8 mouse cellular contexts compared by ENCODE assay signal in genomic region chr5:122849521-122850318, GRCm38 (mm10). TPM values are rescaled to one million over a fixed set of nuclear protein-coding genes. Genes with fewer than 3 reads are reported as not detected.
DNase-seq lines count a peak whose midpoint lies in the region; ATAC-seq lines count a peak whose summit lies in the region.

Rnf34 (plus strand) TSS chr5:122850048.

- H3K27ac ChIP-seq in hindbrain, embryonic 11.5 days (ENCODE audit: low read depth, low read length), result peak within 1 kb of the TSS; percentile 72

- peak within 1 kb of the TSS; percentile 89 for H3K9ac ChIP-seq in hindbrain, embryonic 11.5 days (ENCODE audit: low read depth, low read length)

- no peaks in the 10 kb centered on the region for H3K9me3 ChIP-seq in hindbrain, embryonic 11.5 days (ENCODE audit: control insufficient read depth, low read length)

- peak; percentile 99 for DNase-seq in Muller cell, postnatal 12 days (ENCODE audit: inconsistent ontology term)
- DNase-seq in cerebellum, adult 9-11 months, result peak; percentile 99
- DNase-seq in frontal cortex, adult 2 months (ENCODE audit: extremely low spot score in 1 of 2, low spot score in 1 of 2), result peak; percentile 95 to 97
- DNase-seq in hindbrain, embryonic 11.5 days (ENCODE audit: low spot score), result peak; percentile 97
- DNase-seq in layer of hippocampus, postnatal 10 days (ENCODE audit: low spot score in 2 of 2), result peak; percentile 93 to 96
- peak; percentile 99 for DNase-seq in lung, postnatal 10 days
- DNase-seq in ovary, postnatal 36 days (ENCODE audit: low spot score), result peak; percentile 96
- peak; percentile 97 for DNase-seq in thymus, postnatal 25 days

- peaks cover 6% of the 10 kb centered on the region for H3K4me1 ChIP-seq in hindbrain, embryonic 11.5 days (replicated peaks; ENCODE audit: control insufficient read depth, insufficient read depth, low read length)

- ATAC-seq in hindbrain, embryonic 11.5 days (ENCODE audit: low FRiP score), result peak; percentile 99

- H3K27me3 ChIP-seq in hindbrain, embryonic 11.5 days (ENCODE audit: control insufficient read depth, insufficient read depth, low read length), result no peaks in the 10 kb centered on the region

- WGBS in hindbrain, embryonic 11.5 days, result 2% methylated on average over 59 of the region's 61 CpGs

- H3K4me2 ChIP-seq in hindbrain, embryonic 11.5 days (replicated peaks; ENCODE audit: low read depth, low read length), result peak within 1 kb of the TSS; percentile 90

- no peaks in the 10 kb centered on the region for H3K36me3 ChIP-seq in hindbrain, embryonic 11.5 days (ENCODE audit: control insufficient read depth, insufficient read depth, low read length)

- peak within 1 kb of the TSS; percentile 82 for H3K4me3 ChIP-seq in hindbrain, embryonic 11.5 days (ENCODE audit: low read depth, low read length)

RNA-seq across cellular contexts. Expression of gene Rnf34, which starts in this region (rescaled TPM):
- polyA plus RNA-seq in frontal cortex, adult 2 months (2012; rRNA removed), result 27.5 and 31.7 TPM in 2 replicates
- polyA plus RNA-seq in hindbrain, embryonic 11.5 days (2014; fragmentation: Nextera tagmentation; extraction: Ambion mirVana), result 56.8 and 61.5 TPM in 2 replicates
- total RNA-seq in layer of hippocampus, postnatal 10 days (2021), result 10 to 100 TPM; 43.5 to 57.1 TPM

Comparison
In these comparisons a context has a peak if more than half of its experiments do, and no peak if none do; other contexts are left out.
1. Peak in every context shown above with its lines: DNase-seq, ATAC-seq, H3K4me3 ChIP-seq and H3K27ac ChIP-seq.